Mouse (Mus musculus) kidney, adult 2 months (tissue): Measurements from ENCODE around the gene Tmem252. TPM values are rescaled to one million over a fixed set of nuclear protein-coding genes. Genes with fewer than 3 reads are reported as not detected.
A peak's percentile ranks its signal among the peaks of the same experiment; 100 is the strongest.

Experiments used
- DNase-seq: peaks from one replicate; pipeline ENCODE4 v3.0.0; 2021
- H3K27ac ChIP-seq: fragments of 200-500 bp; 2 replicates; pipeline ENCODE4 v1.5.1; 2012; ENCODE audit warnings: low read depth, low read length, control low read depth, inconsistent platforms; ENCODE audit not compliant: insufficient read depth
- H3K27me3 ChIP-seq: fragments of 200-500 bp; replicated peaks from 2 replicates; pipeline ENCODE4 v1.6.1; 2012; ENCODE audit warnings: mild to moderate bottlenecking, moderate library complexity, low read length, inconsistent platforms; ENCODE audit not compliant: control insufficient read depth, insufficient read depth
- H3K36me3 ChIP-seq: fragments of 200-500 bp; 2 replicates; pipeline ENCODE4 v1.6.1; 2012; ENCODE audit warnings: mild to moderate bottlenecking, moderate library complexity, low read length, inconsistent platforms; ENCODE audit not compliant: control insufficient read depth, insufficient read depth
- H3K4me1 ChIP-seq: fragments of 200-500 bp; 2 replicates; pipeline ENCODE4 v1.6.1; 2011; ENCODE audit warnings: low read length; ENCODE audit not compliant: control insufficient read depth, insufficient read depth
- H3K4me3 ChIP-seq: fragments of 200-500 bp; 2 replicates; pipeline ENCODE4 v1.5.1; 2011; ENCODE audit warnings: mild to moderate bottlenecking, low read depth, low read length, control low read depth; ENCODE audit not compliant: insufficient read depth
- CTCF ChIP-seq: fragments of 200-500 bp; conservative IDR thresholded peaks from 2 replicates; pipeline ENCODE4 v1.5.1; 2011; ENCODE audit warnings: low read depth, mild to moderate bottlenecking, control low read depth, low read length, moderate library complexity, mixed read lengths; ENCODE audit not compliant: insufficient read depth, insufficient read length
- POLR2A ChIP-seq: fragments of 200-500 bp; IDR thresholded peaks from one replicate; pipeline ENCODE4 v1.6.1; 2011; ENCODE audit warnings: low read depth, low read length, control low read depth
- WGBS: fragments of 180-500 bp; shearing (Covaris S2); methylation state at CpG from one replicate; pipeline ENCODE4 v1.1.7; 2018; 5-methylcytosine and 5-hydroxymethylcytosine counted together
- polyA plus RNA-seq: library from polyadenylated mRNA; depleted of rRNA; stranded (reverse); fragments of >200 nt; gene quantifications from 2 replicates; pipeline ENCODE4 v1.2.3, GENCODE M21; 2012; rRNA removed

Gene Tmem252
- polyA plus RNA-seq, 1 experiment, result 17.4 TPM

DNA sequence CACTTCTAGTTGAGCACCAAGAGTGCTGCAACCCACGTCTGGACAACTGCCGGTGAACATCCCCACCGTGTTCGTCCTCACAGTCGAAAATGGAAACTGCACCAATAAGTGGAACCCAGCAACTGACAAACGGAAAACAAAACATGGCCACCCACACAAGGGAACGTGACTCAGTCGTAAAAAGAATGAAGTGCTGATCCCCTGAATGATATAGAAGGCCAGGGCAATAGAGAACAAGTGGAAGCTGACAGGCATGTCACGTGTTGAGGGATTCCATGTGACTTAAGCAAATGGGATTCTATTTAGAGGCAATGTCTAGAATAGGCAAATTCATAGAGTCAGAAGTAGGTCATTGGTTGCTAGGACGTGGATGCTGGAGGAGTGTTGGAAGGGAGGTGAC lies 50.6 kb downstream of the Tmem252 start:
- Histone ChIP-seq H3K4me3 (no peak overlapping the region), H3K27me3 (no peaks in the 10 kb centered on the region), H3K27ac (no peak overlapping the region), H3K36me3 (no peaks in the 10 kb centered on the region), H3K4me1 (no peaks in the 10 kb centered on the region)
- TF ChIP-seq CTCF (no peak), POLR2A (no peak)
- DNase-seq, result no peak
- 80% methylated on average over 10 of the region's 10 CpGs for WGBS

DNA sequence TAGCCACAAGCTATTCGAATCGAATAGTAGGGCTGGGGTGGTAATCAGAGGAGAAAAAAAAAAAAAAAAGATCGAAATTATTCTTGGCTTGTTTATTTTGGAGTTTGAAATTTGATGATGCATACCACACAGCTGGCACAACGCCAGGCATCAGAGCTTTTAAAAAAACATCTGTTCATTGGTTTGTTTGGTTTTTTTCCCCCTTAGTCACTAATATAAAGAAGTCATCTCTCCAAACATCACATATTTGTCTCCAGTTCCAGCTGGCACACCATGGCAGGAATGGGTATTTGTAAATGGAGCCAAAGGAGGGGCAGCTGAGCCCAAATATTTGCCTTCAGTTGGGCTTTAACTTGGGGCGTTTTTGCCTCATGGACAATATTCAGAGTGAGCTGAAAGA lies 56.9 kb downstream of the Tmem252 start:
- TF ChIP-seq POLR2A, result no peak
- no peaks in the 10 kb centered on the region for H3K36me3 ChIP-seq
- H3K4me1 ChIP-seq, result peaks cover 6% of the 10 kb centered on the region; the same call in 1 of the 2 replicates
- WGBS, result 25% methylated on average over 5 of the region's 5 CpGs
- no peaks in the 10 kb centered on the region for H3K27me3 ChIP-seq
- peak; percentile 21 for DNase-seq
- H3K27ac ChIP-seq, result no peak overlapping the region
- no peak overlapping the region for H3K4me3 ChIP-seq

Other genes with a start within 250 kb of the Tmem252 start
- gene Fam122a, start 196.7 kb upstream of the Tmem252 start, polyA plus RNA-seq, result 31.3 and 36.3 TPM in 2 replicates
- 3.7 and 4.0 TPM in 2 replicates for gene Pip5k1b, start 118.1 kb upstream of the Tmem252 start, polyA plus RNA-seq
- 7.3 and 10.7 TPM in 2 replicates for gene Pgm5, start 187.8 kb downstream of the Tmem252 start, polyA plus RNA-seq
- 52.1 and 89.3 TPM in 2 replicates for gene Gm10053, start 201.7 kb downstream of the Tmem252 start, polyA plus RNA-seq
- gene Foxd4, start 227.2 kb downstream of the Tmem252 start, polyA plus RNA-seq, result not detected in 2 replicates